Comparison of ENCODE assay signal across 9 mouse cellular contexts in genomic region chr4:151283092-151283741, GRCm38 (mm10).
A peak's percentile ranks its signal among the peaks of the same experiment; 100 is the strongest.
DNase-seq lines count a peak whose midpoint lies in the region; ATAC-seq and TF ChIP-seq lines count a peak whose summit lies in the region.
"Had no signal": no experiment of that assay in that cellular context is flagged by ENCODE, and none has a peak within 500 bp of the region (broad histone marks: within the 10 kb centered on the region; RNA-seq: fewer than 3 reads in every experiment).

No protein-coding gene starts in this region.

- DNase-seq in adrenal gland, adult 18-20 months (ENCODE audit: low spot score in 2 of 2), result peak; percentile 52 to 60
- no peak for DNase-seq in adrenal gland, postnatal 4 days (ENCODE audit: low spot score in 2 of 2)
- DNase-seq in 416B (ENCODE audit: low read depth), result peak; percentile 21
- DNase-seq in brain, embryonic 14.5 days (ENCODE audit: low read depth), result peak; percentile 68
- peak; percentile 49 to 88 for DNase-seq in frontal cortex, adult 2 months (ENCODE audit: extremely low spot score in 1 of 2, low spot score in 1 of 2)
- peak; percentile 78 to 80 for DNase-seq in kidney, postnatal 4 days
- peak; percentile 82 for DNase-seq in lung, embryonic 14.5 days
- DNase-seq in right cerebral cortex, postnatal 4 days, result peak; percentile 57

- H3K4me2 ChIP-seq in lung, embryonic 14.5 days, result no peak overlapping the region
- H3K4me2 ChIP-seq: limb, embryonic 15.5 days had no signal

- no peaks in the 10 kb centered on the region for H3K27me3 ChIP-seq in lung, embryonic 14.5 days (ENCODE audit: insufficient read depth, low read length)
- H3K27me3 ChIP-seq: limb, embryonic 15.5 days had no signal

- ATAC-seq in lung, embryonic 14.5 days (ENCODE audit: insufficient read depth), result no peak

- H3K4me1 ChIP-seq in lung, embryonic 14.5 days (ENCODE audit: insufficient read depth), result no peaks in the 10 kb centered on the region

- no peaks in the 10 kb centered on the region for H3K36me3 ChIP-seq in lung, embryonic 14.5 days (ENCODE audit: insufficient read depth)
- H3K36me3 ChIP-seq: limb, embryonic 15.5 days had no signal

- 32% methylated on average over 16 of the region's 16 CpGs for WGBS in lung, embryonic 14.5 days

- TF ChIP-seq CTCF in brain, embryonic 14.5 days (IDR thresholded peaks at IDR 0.05; ENCODE audit: borderline replicate concordance, extremely low read depth, insufficient read depth, insufficient read length), result peak; percentile 90
- peak; percentile 88 for TF ChIP-seq CTCF in lung, embryonic 14.5 days (IDR thresholded peaks at IDR 0.05; ENCODE audit: low read depth)

- no peak overlapping the region for H3K27ac ChIP-seq in lung, embryonic 14.5 days (ENCODE audit: low read depth)
- H3K27ac ChIP-seq: limb, embryonic 15.5 days had no signal

- H3K4me3 ChIP-seq in lung, embryonic 14.5 days (ENCODE audit: low read depth, low read length), result no peak overlapping the region
- H3K4me3 ChIP-seq: limb, embryonic 15.5 days had no signal

- no peak overlapping the region for H3K9ac ChIP-seq in lung, embryonic 14.5 days
- H3K9ac ChIP-seq: limb, embryonic 15.5 days had no signal

- no peaks in the 10 kb centered on the region for H3K9me3 ChIP-seq in lung, embryonic 14.5 days (ENCODE audit: low read depth, low read length)
- H3K9me3 ChIP-seq: limb, embryonic 15.5 days had no signal

- no peak for TF ChIP-seq POLR2A in brain, embryonic 14.5 days (IDR thresholded peaks at IDR 0.05; ENCODE audit: borderline replicate concordance, extremely low read depth, insufficient read depth, insufficient read length, poor library complexity, severe bottlenecking)

Comparison
In these comparisons a context has a peak if more than half of its experiments do, and no peak if none do; other contexts are left out.
1. DNase-seq: peak in adrenal gland, adult 18-20 months (2 of 2), 416B (single experiment), brain, embryonic 14.5 days (single experiment), frontal cortex, adult 2 months (2 of 2), kidney, postnatal 4 days (2 of 2), lung, embryonic 14.5 days (single experiment) and right cerebral cortex, postnatal 4 days (single experiment); none in adrenal gland, postnatal 4 days (0 of 2).